In genomic region chr2:132084813-132085212, GRCm38 (mm10) we compare ENCODE assay signal across 11 mouse cellular contexts.
"Had no signal": no experiment of that assay in that cellular context is flagged by ENCODE, and none has a peak within 500 bp of the region (broad histone marks: within the 10 kb centered on the region; RNA-seq: fewer than 3 reads in every experiment).

No protein-coding gene starts in this region.

- ATAC-seq: midbrain, embryonic 16.5 days had no signal

- H3K4me3 ChIP-seq: limb, embryonic 15.5 days; liver, embryonic 15.5 days; midbrain, embryonic 12.5 days had no signal

- DNase-seq: kidney, adult 8-10 months; kidney, postnatal 25 days; layer of hippocampus, postnatal 36 days; lung, embryonic 14.5 days; lung, postnatal 10 days; thymus, postnatal 4 days had no signal

- H3K27ac ChIP-seq: limb, embryonic 15.5 days; liver, embryonic 15.5 days; midbrain, embryonic 12.5 days; stomach, postnatal 0 days had no signal
